Mouse (Mus musculus): ENCODE results near the gene Hypk.

Hypk gene

GRCm38 (mm10) chr2:121452990-121453389, at the start of gene Hypk:
TSS of gene Hypk (plus strand) at chr2:121453290.
- DNase-seq (ENCODE audit: low read depth in 1 of 2, low spot score in 2 of 2), result no peak

- DNase-seq (ENCODE audit: low read depth in 1 of 2, low spot score in 2 of 2), result no peak
These were observed 49.8 kb upstream of the Hypk start for GRCm38 (mm10) chr2:121403296-121403695.

GRCm38 (mm10) chr2:121408160-121408559, 44.9 kb upstream of the Hypk start:
- DNase-seq (ENCODE audit: low read depth in 1 of 2, low spot score in 2 of 2), result peak; percentile 5 to 37

GRCm38 (mm10) chr2:121412843-121413386, 40.2 kb upstream of the Hypk start:
- no peak for DNase-seq (ENCODE audit: low read depth in 1 of 2, low spot score in 2 of 2)

- peak; percentile 83 to 89 for DNase-seq (ENCODE audit: low read depth in 1 of 2, low spot score in 2 of 2)
These were observed 39.6 kb upstream of the Hypk start, which contains the start of the genes Pdia3 and Catsper2 for GRCm38 (mm10) chr2:121413387-121414042. TSS of gene Pdia3 (plus strand) at chr2:121413775. TSS of gene Catsper2 (minus strand) at chr2:121413792.

GRCm38 (mm10) chr2:121414139-121414685, 38.9 kb upstream of the Hypk start:
- DNase-seq (ENCODE audit: low read depth in 1 of 2, low spot score in 2 of 2), result no peak

- no peak for DNase-seq (ENCODE audit: low read depth in 1 of 2, low spot score in 2 of 2)
These were observed 38.0 kb upstream of the Hypk start for GRCm38 (mm10) chr2:121415103-121415502.

- no peak for DNase-seq (ENCODE audit: low read depth in 1 of 2, low spot score in 2 of 2)
These were observed 37.5 kb upstream of the Hypk start for GRCm38 (mm10) chr2:121415591-121415990.

- no peak for DNase-seq (ENCODE audit: low read depth in 1 of 2, low spot score in 2 of 2)
These were observed 36.7 kb upstream of the Hypk start for GRCm38 (mm10) chr2:121416356-121416755.

- DNase-seq (ENCODE audit: low read depth in 1 of 2, low spot score in 2 of 2), result no peak
These were observed 34.6 kb upstream of the Hypk start for GRCm38 (mm10) chr2:121418476-121418875.

GRCm38 (mm10) chr2:121423166-121423565, 29.9 kb upstream of the Hypk start:
- DNase-seq (ENCODE audit: low read depth in 1 of 2, low spot score in 2 of 2), result no peak

GRCm38 (mm10) chr2:121425890-121426289, 27.2 kb upstream of the Hypk start:
- DNase-seq (ENCODE audit: low read depth in 1 of 2, low spot score in 2 of 2), result no peak

GRCm38 (mm10) chr2:121434854-121435253, 18.2 kb upstream of the Hypk start:
- DNase-seq (ENCODE audit: low read depth in 1 of 2, low spot score in 2 of 2), result no peak

- no peak for DNase-seq (ENCODE audit: low read depth in 1 of 2, low spot score in 2 of 2)
These were observed 13.3 kb upstream of the Hypk start for GRCm38 (mm10) chr2:121439746-121440145.

- DNase-seq (ENCODE audit: low read depth in 1 of 2, low spot score in 2 of 2), result no peak
These were observed 12.1 kb upstream of the Hypk start for GRCm38 (mm10) chr2:121440834-121441605.

GRCm38 (mm10) chr2:121441800-121442199, 11.3 kb upstream of the Hypk start:
- DNase-seq (ENCODE audit: low read depth in 1 of 2, low spot score in 2 of 2), result no peak

GRCm38 (mm10) chr2:121442259-121443067, 10.6 kb upstream of the Hypk start:
- DNase-seq (ENCODE audit: low read depth in 1 of 2, low spot score in 2 of 2), result peak in 1 of 2 experiments; percentile 12

- DNase-seq (ENCODE audit: low read depth in 1 of 2, low spot score in 2 of 2), result no peak
These were observed 10.1 kb upstream of the Hypk start for GRCm38 (mm10) chr2:121443068-121443349.

- no peak for DNase-seq (ENCODE audit: low read depth in 1 of 2, low spot score in 2 of 2)
These were observed 8.9 kb upstream of the Hypk start, which contains the start of gene Ell3 for GRCm38 (mm10) chr2:121444178-121444577. TSS of gene Ell3 (minus strand) at chr2:121444278.

- no peak for DNase-seq (ENCODE audit: low read depth in 1 of 2, low spot score in 2 of 2)
These were observed 8.0 kb upstream of the Hypk start for GRCm38 (mm10) chr2:121445117-121445516.

- DNase-seq (ENCODE audit: low read depth in 1 of 2, low spot score in 2 of 2), result no peak
These were observed 6.6 kb upstream of the Hypk start for GRCm38 (mm10) chr2:121446506-121446905.

Data from monocyte, adult 2 months (primary cell).